Mouse (Mus musculus) heart, embryonic 15.5 days (tissue): ENCODE results near the gene C530025M09Rik. TPM values are rescaled to one million over a fixed set of nuclear protein-coding genes. Genes with fewer than 3 reads are reported as not detected.

Experiments used
- ATAC-seq: fragments of 200-750 bp; cut with Nextera tagmentation; replicated peaks from 2 replicates; pipeline ENCODE4 v1.8.0; 2017; ENCODE audit warnings: low read depth, moderate TSS enrichment; ENCODE audit not compliant: insufficient number of reproducible peaks, insufficient read depth, low FRiP score
- H3K27ac ChIP-seq: fragments of 300-500 bp; sonication (generic); 2 replicates; pipeline ENCODE4 v1.5.1; 2015; ENCODE audit warnings: mild to moderate bottlenecking, inconsistent platforms
- H3K27me3 ChIP-seq: fragments of 300-500 bp; sonication (generic); 2 replicates; pipeline ENCODE4 v1.6.1; 2015; ENCODE audit warnings: inconsistent platforms
- H3K36me3 ChIP-seq: fragments of 300-500 bp; sonication (generic); 2 replicates; pipeline ENCODE4 v1.6.1; 2015; ENCODE audit warnings: mild to moderate bottlenecking, inconsistent platforms
- H3K4me1 ChIP-seq: fragments of 300-500 bp; sonication (generic); replicated peaks from 2 replicates; pipeline ENCODE4 v1.6.1; 2015; ENCODE audit warnings: inconsistent platforms
- H3K4me2 ChIP-seq: fragments of 300-500 bp; sonication (generic); 2 replicates; pipeline ENCODE4 v1.6.1; 2015; ENCODE audit warnings: inconsistent platforms, mild to moderate bottlenecking, moderate library complexity
- H3K4me3 ChIP-seq: fragments of 300-500 bp; sonication (generic); 2 replicates; pipeline ENCODE4 v1.5.1; 2015; ENCODE audit warnings: mild to moderate bottlenecking, inconsistent platforms
- H3K9ac ChIP-seq: fragments of 300-500 bp; sonication (generic); 2 replicates; pipeline ENCODE4 v1.6.1; 2015; ENCODE audit warnings: mild to moderate bottlenecking, inconsistent platforms
- H3K9me3 ChIP-seq: fragments of 300-500 bp; sonication (generic); replicated peaks from 2 replicates; pipeline ENCODE4 v1.6.1; 2016; ENCODE audit warnings: inconsistent platforms
- WGBS: fragments of 180-500 bp; shearing (Covaris S2); methylation state at CpG from one replicate; pipeline ENCODE4 v1.1.7; 2015; ENCODE audit warnings: mixed read lengths; 5-methylcytosine and 5-hydroxymethylcytosine counted together
- polyA plus RNA-seq: library from polyadenylated mRNA; unstranded; fragments of >200 nt; fragmentation: Nextera tagmentation; extraction: Ambion mirVana; gene quantifications from 2 replicates; pipeline ENCODE4 v1.2.1, GENCODE M21; 2015

Gene C530025M09Rik
- polyA plus RNA-seq, 1 experiment from 2014 or later: not detected

DNA sequence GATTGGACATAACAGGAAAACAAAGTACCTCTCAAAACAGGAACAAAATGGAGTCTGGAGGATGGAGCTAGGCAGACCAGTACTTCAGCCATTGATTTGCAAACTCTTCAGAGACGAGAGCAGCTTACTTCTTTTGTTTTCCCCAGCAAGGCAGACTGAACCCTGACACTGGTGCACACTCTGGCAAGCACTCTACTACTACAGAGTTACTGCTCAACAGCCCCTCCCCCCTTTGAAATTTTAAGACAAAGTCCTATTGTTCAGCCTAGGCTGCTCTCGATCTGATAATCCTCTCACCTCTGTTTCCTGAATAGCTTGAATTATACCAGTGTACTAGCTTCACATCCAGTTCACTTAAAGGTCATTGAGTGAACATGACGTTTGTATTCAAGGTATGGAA lies 32.4 kb downstream of the C530025M09Rik start:
- Histone ChIP-seq H3K27ac (no peak overlapping the region), H3K27me3 (no peaks in the 10 kb centered on the region), H3K4me2 (no peak overlapping the region), H3K9me3 (no peaks in the 10 kb centered on the region), H3K36me3 (no peaks in the 10 kb centered on the region), H3K9ac (no peak overlapping the region), H3K4me1 (no peaks in the 10 kb centered on the region), H3K4me3 (no peak overlapping the region)
- ATAC-seq: no peak
- 27% methylated on average over 3 of the region's 3 CpGs for WGBS

Other genes starting within 250 kb of the C530025M09Rik start
- gene Syndig1, start 2.0 kb downstream of the C530025M09Rik start, polyA plus RNA-seq: 2.7 and 2.9 TPM in 2 replicates